Mouse (Mus musculus) ES-E14 (cell line): ENCODE measurements around the gene Atp5c1.

ENCODE experiments used
- HCFC1 ChIP-seq: IDR thresholded peaks from 2 replicates; pipeline ENCODE4 v1.6.1; 2012; ENCODE audit warnings: low read length, inconsistent platforms, borderline replicate concordance; ENCODE audit not compliant: insufficient read depth
- ZC3H11A ChIP-seq: IDR thresholded peaks from 2 replicates; pipeline ENCODE4 v1.6.1; 2012; ENCODE audit warnings: low read depth, mild to moderate bottlenecking, inconsistent platforms, low read length, borderline replicate concordance

DNA sequence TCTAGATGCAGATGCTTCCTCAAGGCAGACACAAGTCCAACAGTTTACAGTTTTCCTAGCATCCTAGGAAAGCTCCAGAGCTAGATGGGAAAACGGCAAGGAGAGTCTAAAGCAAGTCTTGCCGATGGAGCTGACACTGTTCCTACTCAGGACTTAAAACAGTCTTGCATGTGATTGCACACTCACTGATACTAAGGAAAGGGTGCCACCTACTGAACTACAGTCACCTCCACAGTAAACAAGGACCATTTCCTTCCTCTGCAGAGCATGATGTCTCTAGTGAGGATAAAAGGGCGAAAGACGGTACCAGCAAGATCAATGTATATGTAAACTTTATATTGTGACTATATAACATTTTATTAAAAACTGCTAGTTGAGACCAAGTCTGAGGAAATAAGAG lies 46.6 kb downstream of the Atp5c1 start:
- TF ChIP-seq ZC3H11A (no peak), HCFC1 (no peak)
